Mouse (Mus musculus) duodenum, adult 2 months (tissue): Measurements from ENCODE around the gene Gls. TPM values are rescaled to one million over a fixed set of nuclear protein-coding genes. Genes with fewer than 3 reads are reported as not detected.

Experiments used
- polyA plus RNA-seq: library from polyadenylated mRNA; depleted of rRNA; stranded (reverse); fragments of >200 nt; gene quantifications from 2 replicates; pipeline ENCODE4 v1.2.3, GENCODE M21; 2012; ENCODE audit warnings: low replicate concordance; rRNA removed

The Gls gene
- 12.7 and 16.7 TPM in 2 replicates for polyA plus RNA-seq

DNA sequence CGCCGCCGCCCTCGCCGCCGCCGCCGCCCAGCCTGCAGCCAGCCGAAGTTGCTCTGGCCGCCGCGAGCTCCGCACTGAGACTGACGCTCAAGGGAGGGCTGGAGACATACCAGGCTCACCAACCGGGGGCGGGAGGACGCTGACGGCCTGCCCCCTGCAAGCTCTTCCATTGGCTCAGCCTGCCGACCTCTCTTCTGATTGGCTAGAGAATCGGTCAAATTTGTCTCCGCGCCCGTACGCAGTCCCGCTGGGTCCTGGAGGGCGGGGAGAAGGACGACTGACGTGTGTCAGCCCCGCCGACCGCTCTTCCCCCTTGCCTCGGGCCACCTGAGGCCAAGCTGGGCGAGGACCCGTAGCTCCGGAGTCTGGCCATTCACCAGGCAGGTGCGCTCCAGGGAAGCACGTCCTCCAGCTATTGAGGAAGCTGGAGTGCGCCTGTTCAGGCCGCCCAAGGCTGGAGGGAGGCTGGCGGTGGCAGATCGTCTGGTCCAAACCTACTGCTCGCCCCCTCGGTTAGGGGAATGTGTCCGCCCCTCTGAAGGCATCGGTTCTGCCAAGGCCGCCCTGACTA is at the start of gene Gls:
TSS of gene Gls (minus strand) at position 90 of the 571 bp plus-strand sequence.

GRCm38 (mm10) chr1:52118860-52119591 is 114.0 kb downstream of the Gls start, which contains the start of gene Stat1:
TSS of gene Stat1 (plus strand) at chr1:52119440.

Other genes starting within 250 kb of the Gls start
- 0.09 and 0.20 TPM in 2 replicates for gene Stat4, start 246.1 kb downstream of the Gls start, polyA plus RNA-seq
- 25.3 and 37.4 TPM in 2 replicates for gene Stat1, start 113.8 kb downstream of the Gls start, polyA plus RNA-seq